Mouse (Mus musculus) heart, adult 2 months (tissue): ENCODE measurements around the gene Il18bp. TPM values are rescaled to one million over a fixed set of nuclear protein-coding genes. Genes with fewer than 3 reads are reported as not detected.
A peak's percentile ranks its signal among the peaks of the same experiment; 100 is the strongest.
"Not testable (repeated sequence)": the region's sequence is repeated elsewhere in the genome, so short reads cannot be mapped to it uniquely, and the experiment has no call there.

Source experiments
- DNase-seq, 2 experiments: peaks; one replicate each; pipeline ENCODE4 v3.0.0; 2021
- H3K27ac ChIP-seq: fragments of 200-600 bp; 2 replicates; pipeline ENCODE4 v1.8.1; 2022
- H3K27me3 ChIP-seq: fragments of 200-500 bp; 2 replicates; pipeline ENCODE4 v1.6.1; 2012; ENCODE audit warnings: mild to moderate bottlenecking, low read length, inconsistent platforms, mixed read lengths; ENCODE audit not compliant: control insufficient read depth, insufficient read depth
- H3K36me3 ChIP-seq: fragments of 200-500 bp; 2 replicates; pipeline ENCODE4 v1.6.1; 2012; ENCODE audit warnings: low read length, inconsistent platforms; ENCODE audit not compliant: control insufficient read depth, insufficient read depth
- H3K4me1 ChIP-seq: fragments of 200-500 bp; 2 replicates; pipeline ENCODE4 v1.6.1; 2011; ENCODE audit warnings: low read length; ENCODE audit not compliant: control insufficient read depth, insufficient read depth
- H3K4me3 ChIP-seq: fragments of 200-600 bp; 2 replicates; pipeline ENCODE4 v1.8.1; 2022
- H3K79me2 ChIP-seq: fragments of 200-500 bp; replicated peaks from 2 replicates; pipeline ENCODE4 v1.6.1; 2012; ENCODE audit warnings: mild to moderate bottlenecking, inconsistent platforms, low read length, moderate library complexity, mixed read lengths; ENCODE audit not compliant: control insufficient read depth, insufficient read depth
- H3K9ac ChIP-seq: fragments of 200-500 bp; 2 replicates; pipeline ENCODE4 v1.6.1; 2012; ENCODE audit warnings: low read depth, mild to moderate bottlenecking, control low read depth, inconsistent platforms, low read length, mixed read lengths
- CTCF ChIP-seq: fragments of 200-600 bp; IDR thresholded peaks from 2 replicates; pipeline ENCODE4 v1.8.1; 2022; ENCODE audit warnings: antibody characterized with exemption, mild to moderate bottlenecking, moderate library complexity
- EP300 ChIP-seq: fragments of 200-500 bp; IDR thresholded peaks from 2 replicates; pipeline ENCODE4 v1.6.1; 2011; ENCODE audit warnings: low read depth, low read length, control low read depth; ENCODE audit not compliant: insufficient read depth
- POLR2A ChIP-seq: fragments of 200-500 bp; IDR thresholded peaks from 2 replicates; pipeline ENCODE4 v1.6.1; 2011; ENCODE audit warnings: mild to moderate bottlenecking, low read depth, low read length, control low read depth; ENCODE audit not compliant: insufficient read depth
- WGBS: fragments of 180-500 bp; shearing (Covaris S2); methylation state at CpG from one replicate; pipeline ENCODE4 v1.1.7; 2018; 5-methylcytosine and 5-hydroxymethylcytosine counted together
- intact Hi-C: fragments of 180-260 bp; cut with DNase I; formaldehyde crosslinking; loops from one replicate; pipeline ENCODE4 v1.15.1; 2025
- polyA plus RNA-seq: library from polyadenylated mRNA; depleted of rRNA; stranded (reverse); fragments of >200 nt; gene quantifications from 2 replicates; pipeline ENCODE4 v1.2.3, GENCODE M21; 2012
- total RNA-seq, 2 experiments: library from RNA; stranded (reverse); gene quantifications; 2 replicates each; pipeline ENCODE4 v1.2.3; 2021

The Il18bp gene
- total and polyA plus RNA-seq, 3 experiments: 8.6 to 14.4 (median 12.3) TPM

GRCm38 (mm10) chr7:102062203-102062602 is 43.7 kb upstream of the Il18bp start:
- intact Hi-C loops: no loop called here
- H3K36me3 ChIP-seq: peaks cover 12% of the 10 kb centered on the region
- no peaks in the 10 kb centered on the region for H3K27me3 ChIP-seq
- no peak overlapping the region for H3K4me3 ChIP-seq
- no peak overlapping the region for H3K9ac ChIP-seq
- H3K79me2 ChIP-seq: 0 out of 2 replicates have a peak, but pooled peaks cover 4% of the 10 kb centered on the region
- no peak for DNase-seq
- TF ChIP-seq EP300: no peak
- no peak overlapping the region for H3K27ac ChIP-seq
- WGBS: 81% methylated on average over 1 of the region's 1 CpGs
- H3K4me1 ChIP-seq: peaks cover 4% of the 10 kb centered on the region

DNA sequence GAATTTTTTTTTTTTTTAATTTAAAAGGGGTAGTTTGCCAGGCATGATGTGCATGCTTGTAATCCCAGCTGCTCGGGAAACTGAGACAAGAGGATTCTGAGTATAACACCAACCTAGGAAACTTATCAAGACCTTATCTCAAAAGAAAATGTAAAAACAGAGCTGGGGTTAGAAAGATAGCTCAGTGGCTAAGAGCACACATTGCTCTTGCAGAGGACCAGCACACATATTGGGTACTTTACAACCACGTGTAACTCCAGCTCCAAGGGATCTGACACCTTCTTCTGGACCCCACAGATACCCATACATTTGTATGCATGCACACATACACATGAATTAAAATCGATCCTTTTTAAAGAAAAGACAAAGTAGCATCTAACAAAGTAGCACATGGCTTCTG is 42.9 kb upstream of the Il18bp start:
- Histone ChIP-seq H3K36me3 (peaks cover 12% of the 10 kb centered on the region), H3K79me2 (0 out of 2 replicates have a peak, but pooled peaks cover 4% of the 10 kb centered on the region), H3K27me3 (no peaks in the 10 kb centered on the region), H3K4me1 (peaks cover 4% of the 10 kb centered on the region), H3K27ac (no peak overlapping the region), H3K4me3 (no peak overlapping the region), H3K9ac (no peak overlapping the region)
- WGBS: 69% methylated on average over 3 of the region's 3 CpGs
- no peak for DNase-seq
- no peak for TF ChIP-seq CTCF
- TF ChIP-seq EP300: no peak
- no peak for TF ChIP-seq POLR2A
- intact Hi-C loops: no loop called here

DNA sequence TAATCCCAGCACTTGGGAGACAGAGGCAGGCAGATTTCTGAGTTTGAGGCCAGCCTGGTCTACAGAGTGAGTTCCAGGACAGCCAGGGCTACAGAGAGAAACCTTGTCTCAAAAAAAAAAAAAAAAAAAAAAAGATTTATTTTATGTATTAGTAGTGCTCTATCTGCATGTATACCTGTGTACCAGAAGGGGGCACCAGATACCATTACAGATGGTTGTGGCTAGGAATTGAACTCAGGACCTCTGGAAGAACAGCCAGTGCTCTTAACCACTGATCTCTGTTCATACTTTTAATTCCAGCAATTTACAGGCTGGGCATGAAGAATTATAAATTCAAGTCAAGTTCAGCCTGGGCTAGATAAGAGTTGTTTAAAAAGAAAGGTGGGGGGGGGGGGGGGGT is 30.0 kb upstream of the Il18bp start:
- H3K27me3 ChIP-seq, H3K27ac ChIP-seq, H3K79me2 ChIP-seq, H3K36me3 ChIP-seq, DNase-seq, H3K4me1 ChIP-seq, H3K9ac ChIP-seq, intact Hi-C loops, H3K4me3 ChIP-seq: not testable (repeated sequence)
- peak; percentile 63 for TF ChIP-seq CTCF

- H3K27ac ChIP-seq: no peak overlapping the region
- no peak for DNase-seq
- H3K4me3 ChIP-seq: no peak overlapping the region
- H3K36me3 ChIP-seq: peaks cover 7% of the 10 kb centered on the region; the same call in 1 of the 2 replicates
- H3K27me3 ChIP-seq: no peaks in the 10 kb centered on the region
- peaks cover 2% of the 10 kb centered on the region; the same call in 1 of the 2 replicates for H3K79me2 ChIP-seq
- H3K4me1 ChIP-seq: no peaks in the 10 kb centered on the region
- 49% methylated on average over 2 of the region's 2 CpGs for WGBS
- TF ChIP-seq CTCF (no peak), EP300 (no peak), POLR2A (no peak)
- H3K9ac ChIP-seq: no peak overlapping the region
- intact Hi-C loops: no loop called here
Measured at GRCm38 (mm10) chr7:102042314-102042713, 23.8 kb upstream of the Il18bp start.

- WGBS: 88% methylated on average over 3 of the region's 3 CpGs
- Histone ChIP-seq H3K27me3 (no peaks in the 10 kb centered on the region), H3K27ac (no peak overlapping the region), H3K36me3 (peaks cover 5% of the 10 kb centered on the region; the same call in 1 of the 2 replicates), H3K4me1 (no peaks in the 10 kb centered on the region), H3K9ac (no peak overlapping the region), H3K4me3 (no peak overlapping the region), H3K79me2 (no peaks in the 10 kb centered on the region)
- no peak for TF ChIP-seq CTCF
- no peak for TF ChIP-seq EP300
- no peak for TF ChIP-seq POLR2A
- intact Hi-C loops: loop anchor here (5.0 kb wide), 1 partner anchor 40 kb away; no protein-coding TSS in a partner anchor
- no peak for DNase-seq
Measured at GRCm38 (mm10) chr7:102037318-102037717, 18.8 kb upstream of the Il18bp start.

DNA sequence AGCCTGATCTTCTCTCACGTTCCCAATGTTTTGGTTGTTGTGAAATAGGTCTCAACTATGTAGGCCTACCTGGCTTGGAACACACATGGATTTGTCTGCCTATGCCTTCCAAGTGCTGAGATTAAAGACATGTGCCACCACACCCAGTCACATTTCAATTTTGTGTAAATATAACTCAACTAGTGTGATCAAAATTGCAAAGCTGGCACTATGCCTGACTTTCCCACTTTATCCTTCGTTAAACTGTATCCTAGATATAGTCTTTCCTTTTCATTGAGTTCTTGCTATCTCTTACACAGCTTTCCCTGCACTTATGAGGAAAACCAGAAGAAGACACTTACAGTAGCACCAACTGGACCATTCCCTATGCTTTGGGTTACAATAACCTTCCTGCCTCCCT is 17.0 kb upstream of the Il18bp start:
- Histone ChIP-seq H3K4me3 (no peak overlapping the region), H3K79me2 (no peaks in the 10 kb centered on the region), H3K27ac (no peak overlapping the region), H3K4me1 (no peaks in the 10 kb centered on the region), H3K9ac (no peak overlapping the region), H3K36me3 (no peaks in the 10 kb centered on the region), H3K27me3 (no peaks in the 10 kb centered on the region)
- TF ChIP-seq POLR2A (no peak), EP300 (no peak), CTCF (no peak)
- no peak for DNase-seq
- intact Hi-C loops: loop anchor here (1.0 to 5.0 kb wide), 2 partner anchors 38 to 117 kb away; no protein-coding TSS in a partner anchor
- WGBS: 76% methylated on average over 2 of the region's 2 CpGs
